Mouse (Mus musculus) lung, postnatal 36 days (tissue): ENCODE data around the gene Rasip1.

ENCODE experiments used
- DNase-seq: peaks from one replicate; pipeline ENCODE4 v3.0.0; 2022; ENCODE audit warnings: mixed read lengths

Gene Rasip1

GRCm38 (mm10) chr7:45627261-45627660, at the start of gene Rasip1:
Gene Rasip1, plus strand, starts transcription at chr7:45627488.
- DNase-seq = peak; percentile 86

- DNase-seq = no peak
These were observed 41.4 kb upstream of the Rasip1 start for GRCm38 (mm10) chr7:45585923-45586322.

GRCm38 (mm10) chr7:45587631-45588592, 39.4 kb upstream of the Rasip1 start:
- no peak for DNase-seq

GRCm38 (mm10) chr7:45589173-45589572, 38.1 kb upstream of the Rasip1 start:
- peak; percentile 98 for DNase-seq

GRCm38 (mm10) chr7:45589898-45590297, 37.4 kb upstream of the Rasip1 start:
- no peak for DNase-seq

GRCm38 (mm10) chr7:45590874-45591273, 36.4 kb upstream of the Rasip1 start:
- DNase-seq = peak; percentile 43

- no peak for DNase-seq
These were observed 35.4 kb upstream of the Rasip1 start for GRCm38 (mm10) chr7:45591880-45592279.

- peak; percentile 84 for DNase-seq
These were observed 34.0 kb upstream of the Rasip1 start for GRCm38 (mm10) chr7:45593118-45593815.

- DNase-seq = no peak
These were observed 32.1 kb upstream of the Rasip1 start for GRCm38 (mm10) chr7:45595176-45595575.

GRCm38 (mm10) chr7:45596107-45596506, 31.2 kb upstream of the Rasip1 start:
- no peak for DNase-seq

GRCm38 (mm10) chr7:45597013-45597412, 30.3 kb upstream of the Rasip1 start:
- DNase-seq = no peak

GRCm38 (mm10) chr7:45597527-45597926, 29.8 kb upstream of the Rasip1 start:
- DNase-seq = no peak

- DNase-seq = no peak
These were observed 28.1 kb upstream of the Rasip1 start for GRCm38 (mm10) chr7:45598960-45599879.

GRCm38 (mm10) chr7:45605704-45606289, 21.5 kb upstream of the Rasip1 start:
- no peak for DNase-seq

GRCm38 (mm10) chr7:45609511-45609910, 17.8 kb upstream of the Rasip1 start:
- DNase-seq = no peak

- no peak for DNase-seq
These were observed 11.0 kb upstream of the Rasip1 start for GRCm38 (mm10) chr7:45616277-45616676.

- peak; percentile 21 for DNase-seq
These were observed 10.1 kb upstream of the Rasip1 start, which contains the start of gene Fut1 for GRCm38 (mm10) chr7:45617042-45617695. Gene Fut1, plus strand, starts transcription at chr7:45617289.

- DNase-seq = no peak
These were observed 9.0 kb upstream of the Rasip1 start for GRCm38 (mm10) chr7:45618316-45618715.

- no peak for DNase-seq
These were observed 7.7 kb upstream of the Rasip1 start for GRCm38 (mm10) chr7:45619592-45619991.

GRCm38 (mm10) chr7:45621443-45621842, 5.8 kb upstream of the Rasip1 start, which contains the start of gene Izumo1:
Gene Izumo1, plus strand, starts transcription at chr7:45621811.
- peak; percentile 73 for DNase-seq

- no peak for DNase-seq
These were observed 3.8 kb upstream of the Rasip1 start for GRCm38 (mm10) chr7:45623507-45623906.

- DNase-seq = no peak
These were observed 2.6 kb upstream of the Rasip1 start for GRCm38 (mm10) chr7:45624718-45625117.
